Mouse (Mus musculus) heart, adult 2 months (tissue): ENCODE data around the gene Xylt1. TPM values are rescaled to one million over a fixed set of nuclear protein-coding genes. Genes with fewer than 3 reads are reported as not detected.

Experiments used
- DNase-seq, 2 experiments: peaks; one replicate each; pipeline ENCODE4 v3.0.0; 2021
- H3K27ac ChIP-seq: fragments of 200-600 bp; 2 replicates; pipeline ENCODE4 v1.8.1; 2022
- H3K27me3 ChIP-seq: fragments of 200-500 bp; 2 replicates; pipeline ENCODE4 v1.6.1; 2012; ENCODE audit warnings: mild to moderate bottlenecking, low read length, inconsistent platforms, mixed read lengths; ENCODE audit not compliant: control insufficient read depth, insufficient read depth
- H3K36me3 ChIP-seq: fragments of 200-500 bp; 2 replicates; pipeline ENCODE4 v1.6.1; 2012; ENCODE audit warnings: low read length, inconsistent platforms; ENCODE audit not compliant: control insufficient read depth, insufficient read depth
- H3K4me1 ChIP-seq: fragments of 200-500 bp; 2 replicates; pipeline ENCODE4 v1.6.1; 2011; ENCODE audit warnings: low read length; ENCODE audit not compliant: control insufficient read depth, insufficient read depth
- H3K4me3 ChIP-seq: fragments of 200-600 bp; 2 replicates; pipeline ENCODE4 v1.8.1; 2022
- H3K79me2 ChIP-seq: fragments of 200-500 bp; replicated peaks from 2 replicates; pipeline ENCODE4 v1.6.1; 2012; ENCODE audit warnings: mild to moderate bottlenecking, inconsistent platforms, low read length, moderate library complexity, mixed read lengths; ENCODE audit not compliant: control insufficient read depth, insufficient read depth
- H3K9ac ChIP-seq: fragments of 200-500 bp; 2 replicates; pipeline ENCODE4 v1.6.1; 2012; ENCODE audit warnings: low read depth, mild to moderate bottlenecking, control low read depth, inconsistent platforms, low read length, mixed read lengths
- CTCF ChIP-seq: fragments of 200-600 bp; IDR thresholded peaks from 2 replicates; pipeline ENCODE4 v1.8.1; 2022; ENCODE audit warnings: antibody characterized with exemption, mild to moderate bottlenecking, moderate library complexity
- EP300 ChIP-seq: fragments of 200-500 bp; IDR thresholded peaks from 2 replicates; pipeline ENCODE4 v1.6.1; 2011; ENCODE audit warnings: low read depth, low read length, control low read depth; ENCODE audit not compliant: insufficient read depth
- POLR2A ChIP-seq: fragments of 200-500 bp; IDR thresholded peaks from 2 replicates; pipeline ENCODE4 v1.6.1; 2011; ENCODE audit warnings: mild to moderate bottlenecking, low read depth, low read length, control low read depth; ENCODE audit not compliant: insufficient read depth
- WGBS: fragments of 180-500 bp; shearing (Covaris S2); methylation state at CpG from one replicate; pipeline ENCODE4 v1.1.7; 2018; 5-methylcytosine and 5-hydroxymethylcytosine counted together
- intact Hi-C: fragments of 180-260 bp; cut with DNase I; formaldehyde crosslinking; loops from one replicate; pipeline ENCODE4 v1.15.1; 2025
- polyA plus RNA-seq: library from polyadenylated mRNA; depleted of rRNA; stranded (reverse); fragments of >200 nt; gene quantifications from 2 replicates; pipeline ENCODE4 v1.2.3, GENCODE M21; 2012
- total RNA-seq, 2 experiments: library from RNA; stranded (reverse); gene quantifications; 2 replicates each; pipeline ENCODE4 v1.2.3; 2021

The Xylt1 gene
- total and polyA plus RNA-seq, 3 experiments: 1.2 to 2.3 (median 1.4) TPM

- intact Hi-C loops: no loop called here
- DNase-seq: no peak
- no peak overlapping the region for H3K4me3 ChIP-seq
- no peaks in the 10 kb centered on the region for H3K27me3 ChIP-seq
- no peak overlapping the region for H3K27ac ChIP-seq
- H3K79me2 ChIP-seq: no peaks in the 10 kb centered on the region
- H3K36me3 ChIP-seq: no peaks in the 10 kb centered on the region
- no peak for TF ChIP-seq CTCF
- TF ChIP-seq POLR2A: no peak
- peaks cover 1% of the 10 kb centered on the region; the same call in 1 of the 2 replicates for H3K4me1 ChIP-seq
- no peak overlapping the region for H3K9ac ChIP-seq
- WGBS: 75% methylated on average over 12 of the region's 12 CpGs
Measured at GRCm38 (mm10) chr7:117414341-117415008, 33.7 kb downstream of the Xylt1 start.

GRCm38 (mm10) chr7:117415009-117415363, 34.2 kb downstream of the Xylt1 start:
- WGBS: 72% methylated on average over 8 of the region's 8 CpGs
- Histone ChIP-seq H3K36me3 (no peaks in the 10 kb centered on the region), H3K4me1 (peaks cover 1% of the 10 kb centered on the region; the same call in 1 of the 2 replicates), H3K27ac (no peak overlapping the region), H3K9ac (no peak overlapping the region), H3K27me3 (no peaks in the 10 kb centered on the region), H3K79me2 (no peaks in the 10 kb centered on the region), H3K4me3 (no peak overlapping the region)
- TF ChIP-seq CTCF: no peak
- no peak for TF ChIP-seq EP300
- no peak for TF ChIP-seq POLR2A
- intact Hi-C loops: no loop called here
- DNase-seq: peak in 1 of 2 experiments; percentile 13

GRCm38 (mm10) chr7:117419041-117419440, 38.3 kb downstream of the Xylt1 start:
- no peaks in the 10 kb centered on the region for H3K36me3 ChIP-seq
- peak in 1 of 2 experiments; percentile 28 for DNase-seq
- 37% methylated on average over 5 of the region's 5 CpGs for WGBS
- TF ChIP-seq POLR2A: no peak
- TF ChIP-seq CTCF: no peak
- no peak for TF ChIP-seq EP300
- no peak overlapping the region for H3K9ac ChIP-seq
- H3K27me3 ChIP-seq: no peaks in the 10 kb centered on the region
- H3K4me1 ChIP-seq: no peaks in the 10 kb centered on the region; the same call in 1 of the 2 replicates
- no peak overlapping the region for H3K4me3 ChIP-seq
- H3K27ac ChIP-seq: no peak overlapping the region
- intact Hi-C loops: no loop called here
- H3K79me2 ChIP-seq: no peaks in the 10 kb centered on the region

- H3K4me3 ChIP-seq: no peak overlapping the region
- H3K36me3 ChIP-seq: no peaks in the 10 kb centered on the region
- H3K27me3 ChIP-seq: no peaks in the 10 kb centered on the region
- H3K27ac ChIP-seq: no peak overlapping the region
- no peak for TF ChIP-seq POLR2A
- TF ChIP-seq CTCF: no peak
- TF ChIP-seq EP300: no peak
- DNase-seq: no peak
- H3K79me2 ChIP-seq: no peaks in the 10 kb centered on the region
- WGBS: 71% methylated on average over 2 of the region's 2 CpGs
- no peaks in the 10 kb centered on the region; the same call in 1 of the 2 replicates for H3K4me1 ChIP-seq
- intact Hi-C loops: loop anchor here (5.0 kb wide), 1 partner anchor 38 kb away; the partner anchor contains the start of gene Xylt1
- no peak overlapping the region for H3K9ac ChIP-seq
Measured at GRCm38 (mm10) chr7:117419846-117420245, 39.1 kb downstream of the Xylt1 start.

GRCm38 (mm10) chr7:117420301-117420700, 39.5 kb downstream of the Xylt1 start:
- H3K36me3 ChIP-seq: no peaks in the 10 kb centered on the region

GRCm38 (mm10) chr7:117420836-117421566, 40.2 kb downstream of the Xylt1 start:
- TF ChIP-seq CTCF (no peak), POLR2A (no peak), EP300 (no peak)
- Histone ChIP-seq H3K36me3 (no peaks in the 10 kb centered on the region), H3K27me3 (no peaks in the 10 kb centered on the region), H3K9ac (no peak overlapping the region), H3K4me1 (no peaks in the 10 kb centered on the region; the same call in 1 of the 2 replicates), H3K4me3 (no peak overlapping the region), H3K79me2 (no peaks in the 10 kb centered on the region), H3K27ac (no peak overlapping the region)
- WGBS: 74% methylated on average over 11 of the region's 11 CpGs
- intact Hi-C loops: loop anchor here (5.0 kb wide), 1 partner anchor 39 kb away; the partner anchor contains the start of gene Xylt1
- no peak for DNase-seq

More at GRCm38 (mm10) chr7:117420301-117420700, 39.5 kb downstream of the Xylt1 start:
- intact Hi-C loops: loop anchor here (5.0 kb wide), 1 partner anchor 38 kb away; the partner anchor contains the start of gene Xylt1
- Histone ChIP-seq H3K9ac (no peak overlapping the region), H3K4me3 (no peak overlapping the region), H3K27me3 (no peaks in the 10 kb centered on the region), H3K27ac (no peak overlapping the region), H3K79me2 (no peaks in the 10 kb centered on the region), H3K4me1 (no peaks in the 10 kb centered on the region; the same call in 1 of the 2 replicates)
- DNase-seq: no peak
- TF ChIP-seq EP300: no peak
- TF ChIP-seq POLR2A: no peak
- TF ChIP-seq CTCF: no peak
